Mouse (Mus musculus): ENCODE results near the gene Clk4.

DNA sequence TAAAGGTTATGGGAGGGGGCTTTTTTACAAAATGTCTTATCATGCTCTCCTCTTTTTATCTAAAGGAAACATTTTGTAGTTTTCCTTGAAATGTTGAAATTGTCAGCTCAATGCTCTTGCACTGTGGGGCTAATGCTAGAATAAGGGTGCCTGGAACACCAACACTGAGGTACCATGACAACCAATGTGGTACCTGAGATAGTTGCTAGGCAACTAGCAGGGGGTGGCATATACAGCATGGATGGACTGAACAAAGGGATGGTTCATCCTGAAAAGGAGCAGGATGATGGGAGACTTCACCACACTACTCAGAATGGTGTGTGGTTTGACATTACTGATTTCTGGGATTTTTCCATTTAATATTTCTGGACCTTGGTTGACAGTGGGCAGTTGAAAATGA lies 59.1 kb downstream of the Clk4 start:
- TF ChIP-seq CTCF (IDR thresholded peaks at IDR 0.05; ENCODE audit: low read depth, low read length) (no peak), POLR2A (IDR thresholded peaks at IDR 0.05; ENCODE audit: extremely low read depth, insufficient read depth, low read length) (no peak)

Data from liver, adult 2 months (tissue).